Mouse (Mus musculus): Measurements from ENCODE around the gene Atp23.

DNA sequence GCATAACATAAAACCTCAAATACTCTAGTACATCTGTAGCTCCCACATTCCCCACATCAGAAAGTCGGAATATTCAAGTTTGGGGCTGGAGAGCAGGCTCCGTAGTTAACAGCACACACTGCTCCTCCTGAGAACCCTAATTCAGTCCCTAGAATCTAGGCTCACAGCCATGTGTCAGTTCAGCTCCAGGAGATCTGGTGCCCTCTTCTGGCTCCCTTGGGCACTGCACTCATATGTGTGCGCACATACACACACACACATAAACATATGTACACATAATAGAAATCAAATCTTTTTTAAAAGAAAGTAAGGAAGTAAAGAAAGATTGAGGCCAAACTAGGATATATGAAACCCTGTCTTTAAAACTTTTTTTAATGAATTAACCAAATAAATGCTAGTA, 19.1 kb upstream of the Atp23 start:
- TF ChIP-seq TCF3 (IDR thresholded peaks at IDR 0.05; ENCODE audit: insufficient read length, low read depth) (no peak), POLR2A (IDR thresholded peaks at IDR 0.05; ENCODE audit: insufficient read length, low read depth) (no peak), SRF (IDR thresholded peaks at IDR 0.05; ENCODE audit: control insufficient read depth, insufficient read length, low read depth) (no peak), E2F4 (IDR thresholded peaks at IDR 0.05; ENCODE audit: insufficient read depth) (no peak), MYOD1 (IDR thresholded peaks at IDR 0.05; ENCODE audit: control insufficient read depth in 1 of 3, insufficient read length in 2 of 3, low read depth in 2 of 3) (no peak), REST (IDR thresholded peaks at IDR 0.05; ENCODE audit: insufficient read depth, insufficient read length) (no peak), MAX (IDR thresholded peaks at IDR 0.05; ENCODE audit: low read depth) (no peak), CEBPB (IDR thresholded peaks at IDR 0.05; ENCODE audit: insufficient read depth, poor library complexity, severe bottlenecking) (no peak), TCF12 (IDR thresholded peaks at IDR 0.05; ENCODE audit: insufficient read depth, poor library complexity, severe bottlenecking) (no peak), MYOG (IDR thresholded peaks at IDR 0.05; ENCODE audit: control insufficient read depth in 1 of 3, insufficient read depth in 1 of 3, insufficient read length in 2 of 3, low read depth in 2 of 3) (no peak)

Measured in myocyte (in vitro differentiated cells).